Mouse (Mus musculus) hindbrain, embryonic 12.5 days (tissue): ENCODE data around the gene Wwox. TPM values are rescaled to one million over a fixed set of nuclear protein-coding genes. Genes with fewer than 3 reads are reported as not detected.
A peak's percentile ranks its signal among the peaks of the same experiment; 100 is the strongest.

Experiments used
- ATAC-seq: fragments of 200-750 bp; cut with Nextera tagmentation; 2 replicates; pipeline ENCODE4 v1.8.0; 2017; ENCODE audit warnings: moderate TSS enrichment; ENCODE audit not compliant: low FRiP score
- H3K27ac ChIP-seq: fragments of 300-500 bp; sonication (generic); 2 replicates; pipeline ENCODE4 v1.5.1; 2016; ENCODE audit warnings: mild to moderate bottlenecking
- H3K27me3 ChIP-seq: fragments of 300-500 bp; sonication (generic); 2 replicates; pipeline ENCODE4 v1.6.1; 2016; ENCODE audit warnings: mild to moderate bottlenecking
- H3K36me3 ChIP-seq: fragments of 300-500 bp; sonication (generic); 2 replicates; pipeline ENCODE4 v1.6.1; 2016; ENCODE audit warnings: mild to moderate bottlenecking
- H3K4me1 ChIP-seq: fragments of 300-500 bp; sonication (generic); 2 replicates; pipeline ENCODE4 v1.6.1; 2016
- H3K4me2 ChIP-seq: fragments of 300-500 bp; sonication (generic); replicated peaks from 2 replicates; pipeline ENCODE4 v1.6.1; 2016; ENCODE audit warnings: mild to moderate bottlenecking
- H3K4me3 ChIP-seq: fragments of 300-500 bp; sonication (generic); 2 replicates; pipeline ENCODE4 v1.5.1; 2016; ENCODE audit warnings: mild to moderate bottlenecking
- H3K9ac ChIP-seq: fragments of 300-500 bp; sonication (generic); 2 replicates; pipeline ENCODE4 v1.6.1; 2016; ENCODE audit warnings: mild to moderate bottlenecking, moderate library complexity
- H3K9me3 ChIP-seq: fragments of 300-500 bp; sonication (generic); replicated peaks from 2 replicates; pipeline ENCODE4 v1.6.1; 2016; ENCODE audit warnings: mild to moderate bottlenecking
- WGBS: fragments of 180-500 bp; shearing (Covaris S2); methylation state at CpG from one replicate; pipeline ENCODE4 v1.1.7; 2016; 5-methylcytosine and 5-hydroxymethylcytosine counted together
- polyA plus RNA-seq: library from polyadenylated mRNA; unstranded; fragments of >200 nt; fragmentation: Nextera tagmentation; extraction: Ambion mirVana; gene quantifications from 2 replicates; pipeline ENCODE4 v1.2.1, GENCODE M21; 2016

Wwox gene
- polyA plus RNA-seq, 1 experiment from 2014 or later = 13.8 TPM

- Histone ChIP-seq H3K4me3 (no peak overlapping the region), H3K4me2 (no peak overlapping the region), H3K4me1 (peaks cover 4% of the 10 kb centered on the region; the same call in 1 of the 2 replicates), H3K36me3 (no peaks in the 10 kb centered on the region), H3K27me3 (no peaks in the 10 kb centered on the region), H3K27ac (no peak overlapping the region), H3K9me3 (peaks cover 8% of the 10 kb centered on the region), H3K9ac (no peak overlapping the region)
- no peak for ATAC-seq
- 71% methylated on average over 12 of the region's 12 CpGs for WGBS
Observed at GRCm38 (mm10) chr8:114743185-114743915, 303.9 kb downstream of the Wwox start.

- 58% methylated on average over 2 of the region's 2 CpGs for WGBS
- no peak overlapping the region for H3K4me3 ChIP-seq
Observed at GRCm38 (mm10) chr8:114746373-114746772, 306.9 kb downstream of the Wwox start.

GRCm38 (mm10) chr8:114751376-114752135, 312.1 kb downstream of the Wwox start:
- WGBS = 56% methylated on average over 18 of the region's 18 CpGs
- Histone ChIP-seq H3K27me3 (no peaks in the 10 kb centered on the region; the same call in 1 of the 2 replicates), H3K4me1 (peaks cover 8% of the 10 kb centered on the region; the same call in 1 of the 2 replicates), H3K4me3 (no peak overlapping the region), H3K9ac (no peak overlapping the region), H3K27ac (no peak overlapping the region), H3K9me3 (no peaks in the 10 kb centered on the region), H3K4me2 (no peak overlapping the region), H3K36me3 (no peaks in the 10 kb centered on the region)
- no peak for ATAC-seq

More at GRCm38 (mm10) chr8:114746373-114746772, 306.9 kb downstream of the Wwox start:
- H3K4me2 ChIP-seq = no peak overlapping the region
- no peaks in the 10 kb centered on the region for H3K9me3 ChIP-seq
- H3K36me3 ChIP-seq = no peaks in the 10 kb centered on the region
- H3K4me1 ChIP-seq = peaks cover 4% of the 10 kb centered on the region; the same call in 1 of the 2 replicates
- H3K27ac ChIP-seq = no peak overlapping the region
- H3K9ac ChIP-seq = no peak overlapping the region
- ATAC-seq = no peak
- H3K27me3 ChIP-seq = no peaks in the 10 kb centered on the region; the same call in 1 of the 2 replicates

GRCm38 (mm10) chr8:114759621-114760020, 320.2 kb downstream of the Wwox start:
- Histone ChIP-seq H3K27me3 (no peaks in the 10 kb centered on the region), H3K27ac (no peak overlapping the region), H3K4me3 (no peak overlapping the region), H3K4me2 (no peak overlapping the region), H3K4me1 (peaks cover 7% of the 10 kb centered on the region; the same call in 1 of the 2 replicates), H3K9ac (no peak overlapping the region), H3K36me3 (no peaks in the 10 kb centered on the region), H3K9me3 (no peaks in the 10 kb centered on the region)
- ATAC-seq = no peak
- 82% methylated on average over 2 of the region's 2 CpGs for WGBS

GRCm38 (mm10) chr8:114768536-114768935, 329.1 kb downstream of the Wwox start:
- Histone ChIP-seq H3K9me3 (no peaks in the 10 kb centered on the region), H3K9ac (no peak overlapping the region), H3K36me3 (no peaks in the 10 kb centered on the region), H3K4me2 (no peak overlapping the region), H3K27ac (no peak overlapping the region), H3K27me3 (no peaks in the 10 kb centered on the region), H3K4me1 (peaks cover 24% of the 10 kb centered on the region), H3K4me3 (no peak overlapping the region)
- WGBS = 91% methylated on average over 3 of the region's 3 CpGs
- no peak for ATAC-seq

- Histone ChIP-seq H3K4me2 (peak overlapping the region; percentile 17), H3K4me3 (no peak overlapping the region), H3K9me3 (no peaks in the 10 kb centered on the region), H3K36me3 (no peaks in the 10 kb centered on the region), H3K27me3 (no peaks in the 10 kb centered on the region), H3K4me1 (peaks cover 31% of the 10 kb centered on the region), H3K9ac (no peak overlapping the region), H3K27ac (peak overlapping the region; percentile 5; the same call in 1 of the 2 replicates)
- ATAC-seq = no peak
- WGBS = 47% methylated on average over 31 of the region's 31 CpGs
Observed at GRCm38 (mm10) chr8:114770856-114771776, 331.7 kb downstream of the Wwox start.

GRCm38 (mm10) chr8:114772276-114772849, 332.9 kb downstream of the Wwox start:
- Histone ChIP-seq H3K4me1 (peaks cover 32% of the 10 kb centered on the region), H3K9me3 (no peaks in the 10 kb centered on the region), H3K27me3 (no peaks in the 10 kb centered on the region), H3K9ac (no peak overlapping the region), H3K36me3 (no peaks in the 10 kb centered on the region), H3K4me2 (no peak overlapping the region), H3K4me3 (no peak overlapping the region), H3K27ac (no peak overlapping the region)
- WGBS = 16% methylated on average over 1 of the region's 1 CpGs
- ATAC-seq = no peak

GRCm38 (mm10) chr8:114773461-114774414, 334.3 kb downstream of the Wwox start:
- WGBS = 50% methylated on average over 23 of the region's 23 CpGs
- no peak overlapping the region for H3K4me2 ChIP-seq
- no peaks in the 10 kb centered on the region for H3K9me3 ChIP-seq
- H3K27ac ChIP-seq = no peak overlapping the region; the same call in 1 of the 2 replicates
- H3K4me1 ChIP-seq = peaks cover 43% of the 10 kb centered on the region
- H3K27me3 ChIP-seq = no peaks in the 10 kb centered on the region
- 0 out of 2 replicates have a peak, but pooled peaks have one; percentile 20 for ATAC-seq
- H3K36me3 ChIP-seq = no peaks in the 10 kb centered on the region
- no peak overlapping the region for H3K4me3 ChIP-seq
- no peak overlapping the region for H3K9ac ChIP-seq

GRCm38 (mm10) chr8:114774415-114774775, 334.9 kb downstream of the Wwox start:
- Histone ChIP-seq H3K4me1 (peaks cover 43% of the 10 kb centered on the region), H3K4me2 (no peak overlapping the region), H3K36me3 (no peaks in the 10 kb centered on the region), H3K9ac (no peak overlapping the region), H3K27ac (no peak overlapping the region), H3K9me3 (no peaks in the 10 kb centered on the region), H3K27me3 (no peaks in the 10 kb centered on the region), H3K4me3 (no peak overlapping the region)
- 81% methylated on average over 6 of the region's 6 CpGs for WGBS
- 0 out of 2 replicates have a peak, but pooled peaks have one; percentile 42 for ATAC-seq

- no peak overlapping the region for H3K27ac ChIP-seq
- 76% methylated on average over 8 of the region's 8 CpGs for WGBS
- no peaks in the 10 kb centered on the region for H3K9me3 ChIP-seq
- H3K4me1 ChIP-seq = peaks cover 38% of the 10 kb centered on the region
- H3K36me3 ChIP-seq = no peaks in the 10 kb centered on the region
- no peaks in the 10 kb centered on the region for H3K27me3 ChIP-seq
- no peak for ATAC-seq
- no peak overlapping the region for H3K4me3 ChIP-seq
- no peak overlapping the region for H3K9ac ChIP-seq
- no peak overlapping the region for H3K4me2 ChIP-seq
Observed at GRCm38 (mm10) chr8:114775543-114775942, 336.1 kb downstream of the Wwox start.

- H3K4me3 ChIP-seq = no peak overlapping the region
- no peaks in the 10 kb centered on the region for H3K9me3 ChIP-seq
- WGBS = 90% methylated on average over 9 of the region's 9 CpGs
- no peaks in the 10 kb centered on the region for H3K36me3 ChIP-seq
- no peak for ATAC-seq
- peaks cover 38% of the 10 kb centered on the region for H3K4me1 ChIP-seq
- no peak overlapping the region for H3K4me2 ChIP-seq
- H3K9ac ChIP-seq = no peak overlapping the region
- H3K27ac ChIP-seq = no peak overlapping the region
- H3K27me3 ChIP-seq = no peaks in the 10 kb centered on the region
Observed at GRCm38 (mm10) chr8:114776696-114777095, 337.2 kb downstream of the Wwox start.
